Mouse (Mus musculus) kidney, embryonic 16.5 days (tissue): ENCODE data around the gene Gpc6. TPM values are rescaled to one million over a fixed set of nuclear protein-coding genes. Genes with fewer than 3 reads are reported as not detected.
A peak's percentile ranks its signal among the peaks of the same experiment; 100 is the strongest.

ENCODE experiments used
- ATAC-seq: fragments of 200-750 bp; cut with Nextera tagmentation; 2 replicates; pipeline ENCODE4 v1.8.0; 2017; ENCODE audit warnings: moderate TSS enrichment; ENCODE audit not compliant: low FRiP score, low TSS enrichment
- H3K27ac ChIP-seq: fragments of 300-500 bp; sonication (generic); 2 replicates; pipeline ENCODE4 v1.5.1; 2014; ENCODE audit warnings: low read length
- H3K27me3 ChIP-seq: fragments of 300-500 bp; sonication (generic); 2 replicates; pipeline ENCODE4 v1.6.1; 2014; ENCODE audit warnings: low read length, control low read depth, mixed read lengths; ENCODE audit not compliant: insufficient read depth
- H3K36me3 ChIP-seq: fragments of 300-500 bp; sonication (generic); 2 replicates; pipeline ENCODE4 v1.6.1; 2014; ENCODE audit warnings: low read length, control low read depth, mixed read lengths; ENCODE audit not compliant: insufficient read depth
- H3K4me1 ChIP-seq: fragments of 300-500 bp; sonication (generic); 2 replicates; pipeline ENCODE4 v1.6.1; 2014; ENCODE audit warnings: low read length, control low read depth, mixed read lengths; ENCODE audit not compliant: insufficient read depth
- H3K4me2 ChIP-seq: fragments of 300-500 bp; sonication (generic); replicated peaks from 2 replicates; pipeline ENCODE4 v1.6.1; 2014; ENCODE audit warnings: low read depth, low read length
- H3K4me3 ChIP-seq: fragments of 300-500 bp; sonication (generic); 2 replicates; pipeline ENCODE4 v1.5.1; 2014; ENCODE audit warnings: mild to moderate bottlenecking, low read length
- H3K9ac ChIP-seq: fragments of 300-500 bp; sonication (generic); replicated peaks from 2 replicates; pipeline ENCODE4 v1.6.1; 2014; ENCODE audit warnings: low read length
- H3K9me3 ChIP-seq: fragments of 300-500 bp; sonication (generic); 2 replicates; pipeline ENCODE4 v1.6.1; 2016; ENCODE audit warnings: low read length, control low read depth
- WGBS: fragments of 180-500 bp; shearing (Covaris S2); extraction: QIAGEN DNeasy Blood & Tissue Kit; methylation state at CpG from one replicate; pipeline ENCODE4 v1.1.7; 2014; 5-methylcytosine and 5-hydroxymethylcytosine counted together
- polyA plus RNA-seq: library from polyadenylated mRNA; unstranded; fragments of >200 nt; fragmentation: Nextera tagmentation; extraction: Ambion mirVana; gene quantifications from 2 replicates; pipeline ENCODE4 v1.2.1, GENCODE M21; 2015

Gene Gpc6
- polyA plus RNA-seq, 1 experiment from 2014 or later = 62.7 TPM

DNA sequence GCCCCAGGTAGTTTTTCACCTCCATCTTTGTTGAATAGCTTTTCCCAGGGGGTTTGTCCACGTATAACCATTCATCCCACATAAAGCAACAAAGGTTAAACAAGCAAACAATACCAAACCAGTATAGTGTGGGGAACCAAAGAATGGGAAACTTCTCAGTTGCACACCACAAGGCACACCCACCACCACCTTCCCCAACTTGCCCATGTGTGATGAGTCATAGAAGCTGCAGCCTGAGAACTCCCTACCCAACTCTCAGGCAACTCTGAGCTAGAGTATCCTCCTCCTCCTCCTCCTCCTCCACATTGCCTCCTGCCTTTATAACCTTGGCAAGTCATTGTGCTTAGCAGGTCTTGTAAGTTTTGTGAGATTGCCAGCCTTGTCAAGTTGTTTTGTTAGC lies 718.0 kb downstream of the Gpc6 start:
- H3K36me3 ChIP-seq = no peaks in the 10 kb centered on the region
- H3K4me2 ChIP-seq = no peak overlapping the region
- WGBS = 74% methylated on average over 1 of the region's 1 CpGs
- H3K4me1 ChIP-seq = no peaks in the 10 kb centered on the region
- no peaks in the 10 kb centered on the region for H3K27me3 ChIP-seq
- no peak overlapping the region for H3K27ac ChIP-seq
- no peak overlapping the region for H3K9ac ChIP-seq
- no peak overlapping the region for H3K4me3 ChIP-seq
- H3K9me3 ChIP-seq = no peaks in the 10 kb centered on the region
- no peak for ATAC-seq

DNA sequence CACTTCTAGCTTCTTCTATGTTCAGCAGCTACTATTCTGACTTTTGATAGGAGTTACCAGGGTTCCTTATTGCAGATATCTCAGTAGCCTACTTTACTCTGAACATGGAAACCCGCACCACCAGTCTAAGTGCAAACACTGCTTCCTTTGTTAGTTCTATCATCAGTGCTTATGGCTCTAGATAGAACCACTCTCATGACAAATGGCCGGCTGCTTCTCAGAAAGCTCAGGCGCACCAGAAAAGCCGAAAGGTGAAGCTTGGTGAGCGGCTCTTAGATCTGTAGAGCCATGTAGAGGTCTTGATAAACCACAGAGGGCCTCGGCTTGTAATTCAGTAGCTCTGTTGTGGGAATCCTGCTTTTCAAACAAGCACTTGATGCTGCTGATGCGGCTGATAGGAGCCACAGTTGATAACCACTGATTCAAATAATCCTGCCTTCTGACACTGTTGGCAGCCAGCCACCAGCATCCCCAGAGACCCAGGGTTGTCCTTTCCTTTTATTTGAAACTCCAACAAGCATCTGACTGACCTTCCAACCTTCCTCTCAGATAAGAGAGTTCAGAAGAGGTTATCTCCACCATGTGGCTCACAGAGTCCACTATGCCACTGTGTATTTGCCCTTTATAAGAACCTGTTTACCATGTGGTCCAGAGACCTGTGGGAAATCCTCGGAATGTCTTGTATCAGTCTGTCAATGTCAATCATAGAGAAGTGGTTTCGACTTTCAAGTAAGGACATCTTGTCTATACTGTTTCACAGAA lies 723.3 kb downstream of the Gpc6 start:
- 78% methylated on average over 9 of the region's 9 CpGs for WGBS
- Histone ChIP-seq H3K9ac (no peak overlapping the region), H3K27me3 (no peaks in the 10 kb centered on the region), H3K4me3 (no peak overlapping the region), H3K36me3 (no peaks in the 10 kb centered on the region), H3K4me2 (no peak overlapping the region), H3K4me1 (peaks cover 11% of the 10 kb centered on the region), H3K9me3 (no peaks in the 10 kb centered on the region), H3K27ac (no peak overlapping the region)
- ATAC-seq = no peak

DNA sequence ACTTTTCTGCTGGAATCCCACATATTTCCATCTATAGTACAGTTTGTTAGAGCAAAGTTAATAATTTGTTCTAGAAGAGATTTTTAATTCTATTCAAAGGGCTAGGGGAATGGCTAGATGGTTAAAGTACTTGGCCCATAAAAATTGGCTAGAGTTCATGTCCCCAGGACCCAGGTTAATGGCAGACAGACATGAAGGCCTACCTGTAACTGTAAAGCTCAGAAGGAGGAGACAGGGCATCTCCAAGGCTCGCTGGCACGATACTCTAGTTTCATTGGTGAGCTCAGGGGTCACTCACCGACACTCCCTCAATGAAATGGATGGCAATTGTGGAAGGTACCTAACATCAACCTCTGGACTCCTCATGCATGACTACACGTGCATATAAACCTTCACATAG lies 725.0 kb downstream of the Gpc6 start:
- no peaks in the 10 kb centered on the region for H3K9me3 ChIP-seq
- no peak overlapping the region for H3K4me3 ChIP-seq
- 0 out of 2 replicates have a peak, but pooled peaks have one; percentile 24 for ATAC-seq
- H3K27me3 ChIP-seq = no peaks in the 10 kb centered on the region
- H3K4me1 ChIP-seq = peaks cover 11% of the 10 kb centered on the region
- no peak overlapping the region for H3K9ac ChIP-seq
- no peak overlapping the region for H3K4me2 ChIP-seq
- WGBS = 84% methylated on average over 4 of the region's 4 CpGs
- no peak overlapping the region for H3K27ac ChIP-seq
- H3K36me3 ChIP-seq = no peaks in the 10 kb centered on the region

DNA sequence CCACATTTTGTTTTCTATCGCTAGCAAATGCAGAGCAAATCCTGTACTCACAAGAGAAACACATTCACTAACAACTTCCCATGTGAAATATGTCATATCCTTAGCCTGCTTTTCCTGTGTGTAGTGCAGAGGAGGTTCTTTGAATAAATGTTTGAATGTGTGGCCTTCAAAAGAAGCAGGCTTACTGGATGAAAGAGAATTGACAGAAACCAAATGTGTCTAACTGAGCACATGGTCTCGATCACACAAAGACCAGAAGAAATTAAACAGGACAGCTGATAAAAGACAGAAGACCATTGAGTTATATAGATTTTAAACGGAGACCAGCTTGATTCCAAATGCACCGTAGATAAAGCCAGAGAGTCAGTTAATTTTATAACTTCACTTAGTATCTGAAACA lies 726.2 kb downstream of the Gpc6 start:
- WGBS = 60% methylated on average over 4 of the region's 4 CpGs

DNA sequence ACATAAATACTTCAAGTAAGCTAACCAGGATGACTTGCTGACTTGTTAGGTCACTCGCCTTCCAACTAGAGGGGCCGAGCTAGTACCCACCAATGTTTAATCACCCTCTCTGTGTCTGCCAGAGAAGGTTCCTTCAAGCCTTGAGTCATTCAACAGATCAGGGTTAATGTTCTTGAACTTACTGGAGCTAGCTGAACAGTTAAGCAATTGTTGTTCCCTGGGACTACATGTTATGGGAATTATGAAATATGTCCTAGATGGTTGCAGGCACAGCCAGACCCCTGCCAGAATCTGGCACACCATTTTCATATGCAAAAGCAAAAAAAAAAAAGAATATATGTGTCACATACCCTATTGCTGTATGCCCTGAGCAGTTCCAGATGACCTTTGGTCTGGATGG lies 726.8 kb downstream of the Gpc6 start:
- H3K9ac ChIP-seq = no peak overlapping the region
- H3K9me3 ChIP-seq = no peaks in the 10 kb centered on the region
- H3K36me3 ChIP-seq = no peaks in the 10 kb centered on the region
- ATAC-seq = no peak
- WGBS = 59% methylated on average over 2 of the region's 2 CpGs
- no peak overlapping the region for H3K4me3 ChIP-seq
- H3K27me3 ChIP-seq = no peaks in the 10 kb centered on the region
- no peak overlapping the region for H3K4me2 ChIP-seq
- H3K4me1 ChIP-seq = peaks cover 11% of the 10 kb centered on the region
- peak overlapping the region; percentile 67 for H3K27ac ChIP-seq

More for the DNA sequence above, 726.2 kb downstream of the Gpc6 start:
- ATAC-seq = peak; percentile 30; the same call in 1 of the 2 replicates
- H3K9me3 ChIP-seq = no peaks in the 10 kb centered on the region
- H3K4me1 ChIP-seq = peaks cover 11% of the 10 kb centered on the region
- H3K9ac ChIP-seq = no peak overlapping the region
- H3K27me3 ChIP-seq = no peaks in the 10 kb centered on the region
- no peak overlapping the region for H3K4me3 ChIP-seq
- H3K27ac ChIP-seq = peak overlapping the region; percentile 67; the same call in 1 of the 2 replicates
- H3K36me3 ChIP-seq = no peaks in the 10 kb centered on the region
- no peak overlapping the region for H3K4me2 ChIP-seq

DNA sequence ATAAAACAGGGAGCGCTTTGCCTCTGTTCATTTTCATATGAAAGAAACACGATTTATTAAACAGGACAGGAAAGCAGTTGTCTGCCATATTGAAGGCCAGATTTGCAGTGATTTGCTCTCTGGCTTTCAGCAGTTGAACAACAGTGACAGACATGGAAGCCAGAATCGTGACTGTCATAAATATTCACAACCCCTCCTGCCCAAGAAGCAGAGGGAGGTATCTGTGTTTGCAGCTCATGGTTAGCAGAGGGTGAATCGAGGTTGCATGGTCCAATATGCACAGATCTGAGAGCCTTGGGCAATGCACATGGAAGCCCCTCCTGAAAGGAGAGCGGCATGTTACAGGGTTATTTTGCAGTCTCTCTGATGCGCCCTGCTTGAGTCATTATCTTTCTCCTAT lies 730.3 kb downstream of the Gpc6 start:
- H3K27me3 ChIP-seq = no peaks in the 10 kb centered on the region
- WGBS = 86% methylated on average over 6 of the region's 6 CpGs
- H3K9me3 ChIP-seq = no peaks in the 10 kb centered on the region
- peaks cover 11% of the 10 kb centered on the region for H3K4me1 ChIP-seq
- no peak overlapping the region for H3K9ac ChIP-seq
- H3K4me3 ChIP-seq = no peak overlapping the region
- no peak for ATAC-seq
- no peak overlapping the region for H3K4me2 ChIP-seq
- H3K27ac ChIP-seq = no peak overlapping the region
- H3K36me3 ChIP-seq = no peaks in the 10 kb centered on the region

DNA sequence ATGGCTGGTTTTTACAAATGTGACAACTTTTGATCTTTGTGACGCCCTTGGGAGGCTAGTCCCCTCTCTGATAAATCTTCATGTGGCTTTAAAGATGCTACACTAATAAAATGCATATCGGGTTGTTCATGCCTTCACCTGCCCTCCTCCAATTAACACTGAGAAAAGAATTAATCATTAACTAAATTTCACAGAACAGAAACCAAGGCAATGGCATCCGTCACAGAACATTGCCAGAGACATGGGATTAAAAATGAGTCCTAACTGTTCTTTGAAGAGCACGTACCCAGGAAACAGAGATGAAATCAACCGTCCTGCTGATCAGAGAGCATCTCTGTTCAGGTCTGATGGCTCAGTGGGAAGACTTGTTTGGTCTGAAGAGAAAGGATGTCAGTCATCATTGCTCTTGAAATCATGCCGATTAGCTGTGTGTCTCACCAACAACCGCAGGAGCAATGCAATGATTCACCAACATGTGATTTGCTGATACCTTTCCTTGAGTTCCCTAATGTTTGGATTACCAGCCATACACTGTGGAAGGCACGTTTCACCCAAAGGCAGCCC lies 734.2 kb downstream of the Gpc6 start:
- Histone ChIP-seq H3K4me2 (no peak overlapping the region), H3K4me1 (no peaks in the 10 kb centered on the region), H3K9me3 (no peaks in the 10 kb centered on the region), H3K9ac (no peak overlapping the region), H3K4me3 (no peak overlapping the region), H3K36me3 (no peaks in the 10 kb centered on the region), H3K27ac (no peak overlapping the region), H3K27me3 (no peaks in the 10 kb centered on the region)
- 0 out of 2 replicates have a peak, but pooled peaks have one; percentile 54 for ATAC-seq
- 68% methylated on average over 8 of the region's 8 CpGs for WGBS

DNA sequence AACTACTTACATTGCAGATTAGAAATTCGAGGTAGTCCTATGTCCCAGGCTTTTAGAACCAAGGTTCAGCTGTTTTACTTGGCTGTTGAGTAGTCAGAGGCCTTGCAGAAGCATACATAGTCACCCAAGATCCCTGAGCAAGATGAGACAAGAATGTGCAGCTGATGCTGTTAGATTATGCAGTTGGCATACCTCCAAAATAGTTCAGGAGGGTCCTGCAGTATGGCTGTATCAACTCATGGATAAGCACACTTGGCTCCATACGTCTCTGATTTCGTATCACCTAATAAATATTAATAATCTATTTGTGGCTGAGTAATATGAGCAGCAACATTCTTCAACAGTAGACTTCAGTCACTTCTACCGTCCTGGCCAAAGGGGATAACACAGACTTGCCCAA lies 737.1 kb downstream of the Gpc6 start:
- H3K4me2 ChIP-seq = no peak overlapping the region
- no peaks in the 10 kb centered on the region for H3K4me1 ChIP-seq
- no peaks in the 10 kb centered on the region for H3K36me3 ChIP-seq
- ATAC-seq = no peak
- no peaks in the 10 kb centered on the region for H3K27me3 ChIP-seq
- 75% methylated on average over 4 of the region's 4 CpGs for whole genome bisulfite sequencing
- H3K9ac ChIP-seq = no peak overlapping the region
- no peak overlapping the region for H3K27ac ChIP-seq
- no peaks in the 10 kb centered on the region for H3K9me3 ChIP-seq
- no peak overlapping the region for H3K4me3 ChIP-seq

DNA sequence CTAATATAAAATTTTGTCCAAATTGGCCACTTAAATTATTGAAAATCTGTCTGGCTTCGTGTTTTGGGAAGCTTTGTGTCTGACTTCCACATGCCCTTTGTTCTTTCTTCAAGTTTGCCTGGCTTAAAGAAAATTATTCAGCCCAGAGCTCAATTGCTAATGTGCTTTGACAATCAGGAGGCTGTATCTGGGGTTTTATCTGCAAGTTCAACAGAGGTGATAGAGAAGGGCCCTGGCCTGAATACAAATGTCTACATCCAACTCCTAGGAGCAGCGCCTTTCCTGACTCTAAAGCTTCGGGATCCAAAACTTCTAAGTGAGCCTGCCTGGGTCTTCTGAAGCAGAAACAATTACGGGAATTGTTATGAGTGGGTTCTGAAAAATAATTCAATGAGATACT lies 739.7 kb downstream of the Gpc6 start:
- H3K27me3 ChIP-seq = no peaks in the 10 kb centered on the region
- no peaks in the 10 kb centered on the region for H3K9me3 ChIP-seq
- no peaks in the 10 kb centered on the region for H3K36me3 ChIP-seq
- H3K4me3 ChIP-seq = no peak overlapping the region
- no peak for ATAC-seq
- no peaks in the 10 kb centered on the region for H3K4me1 ChIP-seq
- no peak overlapping the region for H3K9ac ChIP-seq
- whole genome bisulfite sequencing = 85% methylated on average over 4 of the region's 4 CpGs
- no peak overlapping the region for H3K27ac ChIP-seq
- no peak overlapping the region for H3K4me2 ChIP-seq

DNA sequence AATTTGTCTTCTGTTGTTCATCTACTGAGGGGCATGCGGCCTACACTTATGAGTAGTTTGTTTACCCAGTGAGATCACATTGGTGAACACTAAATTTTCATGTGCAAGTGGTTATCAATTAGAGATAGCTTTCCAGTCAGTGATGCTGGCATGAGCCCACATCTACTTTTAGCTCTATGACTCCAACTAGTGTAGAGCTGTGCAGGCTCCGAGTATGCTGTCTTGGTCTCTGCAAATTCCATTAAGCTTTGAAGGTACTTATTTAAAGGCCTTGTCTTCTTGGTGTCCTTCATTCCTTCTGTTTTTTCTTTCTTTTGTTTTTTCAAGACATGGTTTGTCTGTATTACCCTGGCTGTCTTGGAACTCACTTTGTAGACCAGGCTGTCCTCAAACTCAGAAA lies 741.0 kb downstream of the Gpc6 start:
- whole genome bisulfite sequencing = 94% methylated on average over 2 of the region's 2 CpGs
- Histone ChIP-seq H3K9me3 (no peaks in the 10 kb centered on the region), H3K27ac (no peak overlapping the region), H3K4me3 (no peak overlapping the region), H3K4me1 (no peaks in the 10 kb centered on the region), H3K27me3 (no peaks in the 10 kb centered on the region), H3K36me3 (no peaks in the 10 kb centered on the region), H3K4me2 (no peak overlapping the region), H3K9ac (no peak overlapping the region)
- no peak for ATAC-seq
